Mouse (Mus musculus) brain, embryonic 14.5 days (tissue): ENCODE measurements at regions not wholly inside any gene's neighbourhood (a gene's known extent, or its start where the extent isn't known, plus 50 kb on each side); places are given as distances from the start of the nearest gene placed in this dataset.
"Not testable (repeated sequence)": the region's sequence is repeated elsewhere in the genome, so short reads cannot be mapped to it uniquely, and the experiment has no call there.

ENCODE experiments used
- DNase-seq: peaks from one replicate; pipeline ENCODE4 v3.0.0-alpha.2; 2011; ENCODE audit warnings: low read depth
- CTCF ChIP-seq: fragments of 200-500 bp; IDR thresholded peaks from 2 replicates; pipeline ENCODE4 v1.5.1; 2012; ENCODE audit warnings: inconsistent platforms, mild to moderate bottlenecking, moderate library complexity, borderline replicate concordance; ENCODE audit not compliant: insufficient read depth, insufficient read length; ENCODE audit errors: extremely low read depth
- POLR2A ChIP-seq: fragments of 200-500 bp; IDR thresholded peaks from 2 replicates; pipeline ENCODE4 v1.6.1; 2012; ENCODE audit warnings: mild to moderate bottlenecking, inconsistent platforms, borderline replicate concordance; ENCODE audit not compliant: poor library complexity, insufficient read depth, insufficient read length, severe bottlenecking; ENCODE audit errors: extremely low read depth

GRCm38 (mm10) chr19:59516957-59517356, 58.8 kb downstream of the Emx2 start:
- no peak for TF ChIP-seq CTCF
- TF ChIP-seq POLR2A = no peak
- peak; percentile 6 for DNase-seq

DNA sequence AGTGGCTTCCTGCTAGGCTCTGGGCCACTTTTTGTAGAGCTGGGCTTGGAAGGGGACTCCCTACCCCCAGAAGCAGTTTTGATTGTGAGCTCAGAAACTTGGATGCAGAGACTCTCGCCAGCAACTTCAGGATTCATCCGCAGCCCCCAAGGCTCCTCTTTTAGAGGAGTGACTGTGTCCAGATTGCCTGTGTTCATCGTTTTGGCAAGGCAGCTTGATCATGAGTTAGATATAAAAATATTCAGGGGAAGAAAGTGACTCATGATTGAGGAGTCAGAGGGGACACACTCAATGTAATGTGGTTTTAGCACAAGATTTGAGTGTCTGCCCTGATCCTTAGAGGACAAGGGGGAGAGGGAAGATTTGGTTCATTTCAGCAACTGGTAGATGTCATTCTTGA, 61.0 kb downstream of the Emx2 start:
- DNase-seq = no peak
- TF ChIP-seq POLR2A = no peak
- no peak for TF ChIP-seq CTCF

GRCm38 (mm10) chr19:59522176-59522575, 64.0 kb downstream of the Emx2 start:
- no peak for TF ChIP-seq POLR2A
- no peak for TF ChIP-seq CTCF
- DNase-seq = no peak

DNA sequence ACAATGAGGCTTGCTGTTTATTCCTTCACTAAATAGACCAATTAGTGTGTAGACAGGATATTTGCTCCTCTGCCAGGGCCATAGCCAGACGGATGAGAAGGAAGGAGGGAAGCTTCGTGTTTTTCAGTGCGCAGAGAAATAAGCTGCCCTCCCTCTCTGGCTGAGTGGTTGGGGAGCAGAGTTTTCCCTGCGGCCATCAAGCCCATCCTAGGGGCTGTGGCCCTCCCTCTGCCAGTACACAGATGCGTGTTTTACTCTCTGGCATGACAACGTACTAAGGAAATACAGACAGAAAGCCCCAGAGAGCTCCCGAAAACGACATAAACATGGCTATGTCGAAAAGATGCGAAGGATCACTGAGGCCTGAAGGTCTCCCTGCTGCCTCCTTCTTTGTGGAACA, 65.2 kb downstream of the Emx2 start:
- TF ChIP-seq POLR2A = no peak
- TF ChIP-seq CTCF = no peak
- DNase-seq = peak; percentile 55

GRCm38 (mm10) chr19:59564101-59564500, 105.9 kb downstream of the Emx2 start:
- no peak for DNase-seq
- no peak for TF ChIP-seq POLR2A
- no peak for TF ChIP-seq CTCF

DNA sequence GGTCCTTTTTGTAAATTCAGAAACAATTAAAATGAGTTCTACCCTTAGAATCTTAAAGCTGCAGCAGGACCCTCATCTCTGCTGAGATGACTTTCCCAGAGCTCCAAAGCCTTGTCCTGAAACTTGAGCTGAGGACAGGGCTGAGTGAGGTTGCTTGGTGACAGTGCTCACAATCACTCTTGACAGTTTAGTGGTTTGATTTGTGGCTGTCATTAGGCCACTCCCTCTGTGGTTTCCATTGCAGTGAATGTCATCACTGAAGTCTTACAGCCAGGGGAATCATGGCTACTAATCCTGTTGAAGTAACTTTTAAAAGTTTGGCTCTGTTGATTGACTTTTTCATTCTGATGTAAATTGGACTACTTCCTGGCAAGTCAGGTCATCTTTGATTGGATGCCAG, 110.7 kb downstream of the Emx2 start:
- DNase-seq = no peak
- TF ChIP-seq POLR2A (no peak), CTCF (no peak)

GRCm38 (mm10) chr19:59569590-59569989, 111.4 kb downstream of the Emx2 start:
- not testable (repeated sequence) for DNase-seq

GRCm38 (mm10) chr19:59574346-59574745, 116.2 kb downstream of the Emx2 start:
- TF ChIP-seq CTCF = no peak
- TF ChIP-seq POLR2A = no peak
- peak; percentile 78 for DNase-seq

- DNase-seq = no peak
- TF ChIP-seq POLR2A (no peak), CTCF (no peak)
Observed at GRCm38 (mm10) chr19:59577886-59578285, 119.7 kb downstream of the Emx2 start.

- DNase-seq = no peak
- TF ChIP-seq CTCF (no peak), POLR2A (no peak)
Observed at GRCm38 (mm10) chr19:59579676-59580075, 121.5 kb downstream of the Emx2 start.

DNA sequence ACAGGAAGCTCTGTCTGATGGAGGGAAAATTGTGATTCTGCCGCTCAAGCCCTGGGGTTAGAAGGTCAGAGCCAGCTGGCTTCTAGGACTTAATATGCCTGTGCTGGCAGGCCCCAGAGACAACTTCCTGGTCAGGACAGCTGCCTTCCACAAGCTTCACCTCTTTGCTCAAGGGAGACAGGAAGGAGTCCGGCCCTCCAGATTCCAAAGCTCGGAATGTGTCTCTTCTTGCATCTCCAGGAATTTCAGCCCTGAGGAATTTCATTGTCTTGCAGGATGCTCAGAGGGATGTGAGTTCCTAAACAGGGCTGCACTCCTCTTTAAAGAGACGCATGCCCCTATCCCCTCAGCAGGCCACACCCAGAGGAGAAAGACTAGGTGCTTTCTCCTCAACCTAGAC, 127.7 kb downstream of the Emx2 start:
- no peak for DNase-seq
- TF ChIP-seq CTCF (no peak), POLR2A (no peak)

DNA sequence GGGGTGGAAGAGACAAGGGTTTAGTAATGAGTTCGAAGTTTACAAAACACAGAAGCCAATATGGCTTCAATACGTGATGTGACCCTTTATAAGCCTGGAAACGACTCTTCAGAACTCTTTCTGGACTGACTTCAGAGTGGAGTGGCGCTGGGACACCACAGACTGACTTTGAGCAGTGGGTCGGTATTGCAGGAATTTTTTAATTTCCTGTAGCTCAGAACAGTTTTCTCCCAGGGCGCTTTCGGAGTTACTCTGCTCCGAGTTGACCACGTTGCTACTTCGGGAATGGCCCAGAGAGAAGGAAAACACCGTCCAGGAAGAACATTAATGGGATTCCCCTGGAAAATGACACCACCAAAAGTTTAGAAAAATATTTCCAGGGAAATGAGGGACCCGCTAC, 129.1 kb downstream of the Emx2 start:
- DNase-seq = no peak
- TF ChIP-seq CTCF (no peak), POLR2A (no peak)

GRCm38 (mm10) chr19:59588068-59588522, 129.9 kb downstream of the Emx2 start:
- TF ChIP-seq CTCF = no peak
- TF ChIP-seq POLR2A = no peak
- DNase-seq = peak; percentile 55
